Mouse (Mus musculus) ovary, postnatal 14 days (tissue): ENCODE results near the gene Plcxd3.

Experiments
- DNase-seq: peaks from one replicate; pipeline ENCODE4 v3.0.0; 2022; ENCODE audit warnings: low spot score

The Plcxd3 gene

DNA sequence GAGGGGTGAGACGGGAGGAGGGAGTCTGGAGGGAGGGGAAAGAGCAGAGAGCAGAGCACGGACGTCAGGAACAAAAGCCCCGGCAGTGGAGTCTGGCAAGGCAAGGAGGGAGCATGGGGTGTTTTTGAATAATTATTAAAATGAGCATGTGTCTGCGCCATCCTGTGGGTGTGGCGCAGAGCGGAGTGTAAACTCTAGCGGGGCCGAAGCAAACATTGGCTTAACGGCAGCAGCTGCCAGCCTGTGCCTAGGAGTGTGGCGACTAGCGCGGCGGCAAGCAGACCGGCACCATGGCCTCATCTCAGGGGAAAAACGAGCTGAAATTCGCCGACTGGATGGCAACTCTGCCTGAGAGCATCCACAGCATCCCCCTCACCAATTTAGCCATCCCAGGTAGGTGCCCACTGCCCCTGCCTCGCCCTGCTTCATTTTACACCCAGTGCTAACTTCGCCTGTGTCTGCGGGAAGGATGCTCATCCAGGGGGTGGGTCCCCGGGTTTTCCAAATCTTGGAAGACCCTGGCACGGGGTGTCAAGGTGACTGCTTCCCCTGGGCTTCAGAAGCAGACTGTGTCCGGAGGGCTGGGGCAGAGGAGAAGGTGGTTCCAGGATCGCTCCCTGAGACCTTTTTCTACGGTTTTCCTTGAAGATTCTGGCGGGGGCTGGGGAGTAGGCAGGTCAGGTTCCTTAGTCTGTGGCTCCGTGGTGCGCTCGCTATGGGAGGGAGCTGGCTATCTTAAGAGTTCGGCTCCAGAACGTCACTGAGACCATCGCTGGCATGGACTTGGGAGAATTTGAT, at the start of gene Plcxd3:
Gene Plcxd3 (plus strand): TSS at position 69 of the 798 bp plus-strand sequence.
- no peak for DNase-seq

DNA sequence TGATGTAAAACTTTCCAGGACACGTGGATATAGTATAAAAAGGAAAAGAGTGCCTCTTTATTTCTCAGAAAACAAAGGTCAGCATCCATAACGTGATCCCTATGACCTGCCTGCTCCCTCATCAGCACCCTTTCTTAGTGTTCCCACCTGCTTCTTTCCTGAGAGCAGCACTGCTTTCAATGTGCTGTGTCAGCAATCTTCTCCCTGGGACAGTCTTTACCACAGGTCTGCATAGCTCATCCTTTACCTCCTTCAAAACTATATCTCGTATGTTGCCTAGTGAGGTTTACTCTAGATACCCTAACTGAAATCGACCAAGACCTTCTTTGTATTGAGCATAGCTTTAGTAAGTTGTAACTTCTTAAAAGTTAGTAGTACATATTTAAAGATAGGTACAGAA, 43.4 kb upstream of the Plcxd3 start:
- no peak for DNase-seq

DNA sequence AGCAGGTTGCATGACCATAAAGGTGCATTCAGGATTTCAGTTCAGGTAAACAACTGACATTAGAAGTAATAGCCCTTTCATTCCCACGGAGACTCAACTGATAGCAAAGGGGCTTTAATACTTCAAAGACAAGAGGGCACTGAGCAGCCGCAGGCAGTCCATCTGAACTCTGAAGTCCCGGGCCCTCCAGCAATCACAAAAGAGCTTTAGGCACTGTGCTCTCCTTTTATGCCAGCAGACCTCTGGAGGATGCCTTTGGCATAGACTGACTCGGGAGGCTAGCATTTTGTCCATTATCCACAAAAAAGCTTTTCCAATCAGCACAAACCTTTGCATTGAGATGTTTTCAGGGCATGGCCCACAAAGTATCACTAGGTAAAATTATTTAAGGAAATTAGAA, 33.7 kb upstream of the Plcxd3 start:
- DNase-seq = no peak

DNA sequence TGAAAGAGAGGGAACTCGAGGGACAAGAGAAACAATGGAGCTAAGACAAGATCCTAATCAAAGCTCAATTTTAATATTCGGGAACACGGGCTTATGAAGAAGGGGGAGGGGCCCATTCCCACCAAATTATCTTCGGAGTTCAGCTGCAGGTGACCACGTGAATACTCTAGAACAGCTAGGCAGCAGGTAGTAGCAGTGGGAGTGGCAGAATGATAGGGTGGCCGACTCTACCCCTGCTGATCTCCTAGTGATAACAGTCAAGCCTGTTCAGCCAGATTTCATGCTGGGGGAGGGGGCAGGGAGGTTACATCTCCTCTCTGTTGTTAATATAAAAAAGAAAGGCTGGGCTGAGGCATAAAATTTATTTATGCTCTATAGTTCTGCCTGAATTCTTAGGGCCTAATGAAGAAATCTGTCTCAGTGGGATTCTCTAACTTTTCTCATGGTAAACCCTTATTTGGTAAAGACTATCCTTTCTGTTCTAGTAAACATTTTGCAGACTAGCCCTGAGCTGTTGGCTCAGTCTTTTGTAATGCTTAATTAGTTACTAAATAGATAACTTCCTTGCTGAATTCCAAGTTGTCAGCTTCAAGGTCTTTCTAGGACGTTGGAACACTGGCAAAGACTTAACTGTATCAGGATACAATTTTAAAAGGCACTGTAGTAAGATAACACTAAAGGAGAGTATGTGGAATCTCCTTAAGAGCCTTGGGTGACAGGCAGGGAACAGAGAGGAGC, 26.3 kb upstream of the Plcxd3 start:
- DNase-seq = no peak

DNA sequence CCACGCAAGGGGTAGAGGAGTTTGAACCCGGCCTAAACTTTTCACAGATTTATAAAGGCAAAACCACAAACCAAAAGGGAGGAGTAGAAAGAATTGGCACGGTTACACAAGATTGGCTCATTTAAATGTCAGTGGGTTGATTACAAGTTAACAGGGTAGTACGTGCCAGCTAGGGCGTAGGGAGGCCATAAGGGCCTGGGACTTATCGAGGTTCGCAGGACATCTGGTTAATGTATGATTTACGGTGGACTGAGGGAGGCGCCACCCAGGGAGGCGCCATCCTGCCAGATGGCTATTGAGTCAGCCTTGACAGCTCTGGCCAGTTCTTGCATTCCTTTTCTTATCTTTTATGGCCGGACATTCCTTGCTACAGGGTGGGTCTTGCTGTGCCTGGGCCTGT, 18.9 kb upstream of the Plcxd3 start:
- no peak for DNase-seq

DNA sequence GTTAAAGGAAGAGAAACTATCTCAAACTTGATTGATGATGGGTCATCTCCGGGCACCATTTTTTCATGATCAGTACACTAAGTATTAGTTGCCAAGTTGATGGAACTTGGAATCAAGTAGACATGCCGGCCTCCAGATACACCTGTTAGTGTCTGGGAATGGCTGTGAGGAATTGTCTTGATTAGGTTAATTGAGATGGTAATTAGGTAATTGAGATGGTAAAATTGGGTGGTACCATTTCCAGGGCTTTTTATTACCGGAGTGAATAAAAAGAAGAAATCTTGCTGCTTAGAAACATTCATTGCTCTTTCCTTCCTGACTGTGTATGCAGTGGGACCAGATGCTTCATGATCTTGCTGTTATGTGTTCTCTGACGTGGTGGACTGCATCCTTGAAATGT, 17.6 kb upstream of the Plcxd3 start:
- DNase-seq = no peak

DNA sequence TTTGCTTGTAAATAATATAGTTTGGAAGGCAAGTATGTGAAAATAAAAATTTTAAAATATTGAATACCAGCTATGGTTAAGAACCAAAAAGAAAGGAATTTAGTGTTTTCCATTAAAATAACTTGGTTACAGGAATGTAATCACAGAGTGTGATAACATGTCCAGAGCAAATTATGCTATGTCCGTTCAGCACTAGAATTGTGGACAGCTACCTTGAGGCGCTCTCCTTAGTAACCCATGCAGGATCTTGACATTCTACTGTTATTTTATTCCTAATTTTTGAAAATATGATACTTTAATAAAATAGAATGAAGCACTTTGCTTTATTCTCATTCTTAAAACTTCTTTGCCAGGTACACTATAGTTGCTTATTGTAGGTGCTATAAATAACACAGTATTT, 7.5 kb upstream of the Plcxd3 start:
- no peak for DNase-seq

DNA sequence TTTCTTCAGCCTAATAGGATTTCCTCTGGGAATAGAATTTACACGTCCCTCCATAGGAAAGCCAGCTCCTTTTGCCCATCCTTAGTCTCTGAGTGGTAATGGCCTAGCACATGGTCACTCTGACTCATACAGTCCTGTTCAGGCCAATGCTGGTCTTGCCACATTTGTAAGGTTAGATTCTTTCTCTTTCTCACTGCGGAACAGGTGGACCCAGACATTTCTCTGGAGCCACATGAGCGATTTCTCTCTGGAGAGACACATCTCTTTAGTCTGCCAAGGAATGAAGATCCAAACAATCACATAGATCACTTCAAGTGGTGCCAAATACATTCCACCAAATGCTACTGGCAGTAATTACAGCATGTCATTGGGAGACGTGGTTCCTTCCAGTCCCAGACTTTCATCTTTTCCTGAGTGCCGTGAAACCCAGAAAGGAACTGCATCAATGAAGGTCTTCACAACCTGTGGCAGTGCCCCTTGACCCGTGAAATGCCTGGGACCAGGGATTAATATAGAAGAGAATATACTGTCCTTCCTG, 769 bp upstream of the Plcxd3 start:
- no peak for DNase-seq

DNA sequence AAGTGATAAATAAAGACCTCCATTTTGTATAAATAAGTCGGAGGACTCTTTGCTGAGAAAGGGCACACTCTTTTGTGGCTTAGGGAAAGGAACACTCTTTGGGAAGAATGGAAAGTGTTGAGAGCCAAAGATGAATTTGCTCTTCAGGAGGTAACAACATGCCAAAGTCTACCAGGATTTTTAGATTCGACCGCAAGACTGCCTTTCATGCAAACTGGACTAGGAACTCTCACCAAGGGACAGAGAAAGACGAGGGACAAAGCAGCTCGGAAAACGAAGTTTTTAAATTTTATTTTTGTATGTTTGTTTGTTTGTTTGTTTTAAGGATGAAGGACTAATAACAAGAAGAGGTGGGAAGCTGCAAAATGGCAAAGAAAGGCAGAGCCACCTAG, 264 bp upstream of the Plcxd3 start:
- no peak for DNase-seq

DNA sequence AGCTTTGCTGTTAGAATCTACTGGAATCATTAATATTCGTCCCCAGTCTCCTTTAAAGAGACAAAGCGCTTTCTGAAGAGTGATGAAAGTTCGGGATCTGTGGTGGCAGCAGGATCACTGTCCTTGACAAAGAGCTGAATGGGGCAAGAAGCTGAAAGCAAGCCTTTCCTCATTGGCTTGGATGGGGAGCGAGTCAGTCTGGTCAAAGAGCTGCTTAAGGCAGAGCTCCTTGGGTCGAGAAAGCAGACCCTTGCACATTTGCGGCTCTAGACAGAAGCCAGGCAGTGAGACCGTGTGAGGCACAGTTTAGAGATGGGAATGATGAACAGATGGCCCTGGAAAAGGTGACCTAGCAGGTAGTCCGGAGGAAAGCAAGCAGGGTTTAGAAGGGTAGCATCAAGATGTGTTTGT, 935 bp downstream of the Plcxd3 start:
- no peak for DNase-seq

DNA sequence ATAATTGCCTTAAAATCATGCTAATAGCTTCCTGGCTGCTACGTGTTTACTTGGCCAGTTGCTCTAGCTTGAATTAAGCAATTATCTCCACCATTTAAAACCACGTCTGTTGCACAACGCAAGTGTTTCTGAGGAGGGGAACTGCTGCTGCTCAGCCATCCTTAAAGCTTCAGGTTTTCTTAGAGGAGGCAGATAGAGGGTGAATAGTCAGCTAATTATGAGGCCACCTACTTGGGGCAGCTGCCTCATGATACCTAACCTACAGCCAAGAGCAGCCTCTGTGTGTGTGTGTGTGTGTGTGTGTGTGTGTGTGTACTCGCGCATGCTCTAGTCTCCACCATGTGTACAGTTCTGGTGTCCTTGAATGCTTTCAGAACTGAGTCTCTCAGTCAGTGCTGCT, 3.5 kb downstream of the Plcxd3 start:
- DNase-seq = no peak

DNA sequence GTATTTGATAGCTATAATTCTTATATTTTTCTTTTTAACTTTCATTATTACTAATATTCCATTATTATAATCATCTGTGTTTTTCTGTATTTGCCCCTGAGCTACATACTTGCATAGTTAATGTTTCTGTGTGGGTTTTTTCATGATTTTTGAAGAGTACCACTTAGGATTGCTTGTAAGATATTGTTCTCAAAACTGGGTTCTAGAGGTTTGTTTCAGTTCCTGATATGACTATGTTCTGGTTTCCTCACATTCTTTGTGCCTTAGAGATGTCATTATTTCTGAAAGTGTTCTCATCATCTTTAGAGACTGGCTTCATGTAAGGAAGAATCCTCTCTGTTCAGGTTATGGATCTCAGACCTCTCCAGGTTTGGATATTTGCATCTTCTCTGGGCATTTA, 12.5 kb downstream of the Plcxd3 start:
- no peak for DNase-seq

DNA sequence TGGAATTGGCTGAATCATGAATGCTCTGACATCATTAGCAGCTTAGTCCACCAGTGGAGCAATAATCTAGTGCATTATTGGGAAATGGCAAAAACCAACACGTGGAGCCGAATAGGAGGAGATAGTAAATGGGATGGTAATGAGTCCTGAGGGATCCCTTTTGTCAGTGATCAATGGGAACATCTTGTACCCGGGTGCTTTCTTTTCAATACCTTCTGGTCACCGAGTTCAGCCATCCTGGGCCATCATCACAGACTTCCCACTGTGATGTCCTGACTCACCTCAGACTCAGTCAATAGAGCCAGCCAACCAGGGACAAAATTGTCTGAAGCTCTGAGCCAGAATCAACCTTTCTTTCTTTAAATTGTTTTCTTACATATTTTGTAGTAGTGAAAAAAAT, 24.8 kb downstream of the Plcxd3 start:
- DNase-seq = no peak

DNA sequence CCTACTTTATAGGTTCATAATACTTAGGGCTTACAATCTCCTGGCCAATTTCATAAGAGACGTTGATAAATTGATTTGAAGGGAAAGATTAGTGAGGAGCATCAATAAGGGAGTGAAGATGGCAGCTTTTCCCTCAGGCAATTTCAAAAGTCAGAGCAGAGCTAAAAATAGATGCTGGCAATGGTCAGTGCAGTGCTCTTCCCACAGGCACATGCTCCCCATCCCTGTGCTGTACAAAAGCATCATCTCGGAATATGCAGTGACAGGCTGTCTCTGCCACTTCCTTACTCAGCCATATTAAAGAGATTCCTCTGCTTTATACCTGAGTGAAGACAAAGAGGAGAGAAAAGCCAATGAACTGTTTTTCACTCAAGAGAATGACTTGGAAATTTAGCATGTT, 36.0 kb downstream of the Plcxd3 start:
- no peak for DNase-seq

DNA sequence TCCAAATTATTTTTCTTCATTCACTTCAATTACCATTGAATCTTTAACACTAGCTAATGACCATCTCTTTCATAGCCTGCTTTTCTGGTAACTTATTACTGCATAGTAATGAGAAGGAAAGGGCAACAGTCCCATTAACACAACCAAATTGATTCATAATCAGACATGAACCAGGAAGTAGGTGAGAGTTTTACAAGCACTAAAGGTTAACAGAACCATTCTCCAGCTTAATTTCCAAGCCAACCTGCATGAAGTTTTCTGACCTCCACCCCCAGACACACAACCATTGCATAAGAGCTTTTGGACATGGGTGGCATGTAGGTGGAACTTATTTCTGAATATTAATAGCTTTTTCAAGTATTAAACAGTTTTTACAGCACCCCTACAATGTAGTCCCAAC, 64.8 kb downstream of the Plcxd3 start:
- no peak for DNase-seq

DNA sequence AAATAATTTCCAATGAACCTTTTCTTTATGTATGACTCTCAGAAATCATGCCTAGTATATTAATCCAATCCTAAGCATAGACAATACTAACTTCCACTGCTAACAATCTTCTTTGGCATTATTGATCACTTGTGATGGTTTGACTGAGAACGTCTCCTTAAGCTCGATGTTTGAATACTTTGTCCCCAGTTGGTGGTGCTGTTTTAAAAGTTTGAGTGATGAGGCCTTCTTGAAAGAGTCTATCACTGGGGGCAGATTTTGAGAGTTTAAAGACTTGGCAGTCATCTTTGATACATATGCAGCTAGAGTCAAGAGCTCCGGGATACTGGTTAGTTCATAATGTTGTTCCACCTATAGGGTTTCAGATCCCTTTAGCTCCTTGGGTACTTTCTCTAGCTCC, 120.9 kb downstream of the Plcxd3 start:
- no peak for DNase-seq

DNA sequence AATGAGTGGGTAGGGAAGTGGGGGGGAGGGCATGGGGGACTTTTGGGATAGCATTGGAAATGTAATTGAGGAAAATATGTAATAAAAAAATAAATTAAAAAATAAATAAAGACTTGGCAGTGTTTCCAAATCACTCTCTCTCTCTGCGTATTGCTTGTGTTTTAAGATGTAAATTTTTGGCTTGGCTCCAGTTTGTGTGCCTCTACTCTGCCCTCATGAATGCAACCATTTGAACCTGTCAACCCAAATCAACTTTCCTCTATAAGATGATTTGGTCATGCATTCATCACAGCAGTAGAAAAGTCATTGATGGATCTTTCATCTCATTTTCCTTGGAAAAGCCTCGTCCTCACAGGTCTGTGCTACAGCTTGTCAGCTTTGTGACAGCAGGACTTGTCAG, 121.7 kb downstream of the Plcxd3 start:
- DNase-seq = no peak

DNA sequence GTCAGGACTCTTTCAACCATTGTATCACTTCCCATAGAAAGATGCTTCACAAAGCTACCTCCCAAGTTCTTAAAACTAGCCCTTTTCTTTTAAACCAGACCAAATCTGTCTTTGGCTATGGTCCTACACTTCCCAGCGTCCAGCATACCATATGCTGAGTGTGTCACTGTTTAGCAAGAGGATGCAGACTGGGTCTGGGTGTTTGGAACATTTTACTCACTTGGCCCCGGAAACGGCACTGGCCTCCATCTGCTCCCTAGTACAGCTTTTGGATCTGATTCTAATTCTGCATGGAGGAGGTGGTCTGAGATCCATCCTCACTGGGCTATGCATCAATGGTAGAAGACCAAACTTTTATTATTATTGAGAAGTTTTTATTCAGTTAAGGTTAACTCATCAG, 122.7 kb downstream of the Plcxd3 start:
- DNase-seq = no peak

DNA sequence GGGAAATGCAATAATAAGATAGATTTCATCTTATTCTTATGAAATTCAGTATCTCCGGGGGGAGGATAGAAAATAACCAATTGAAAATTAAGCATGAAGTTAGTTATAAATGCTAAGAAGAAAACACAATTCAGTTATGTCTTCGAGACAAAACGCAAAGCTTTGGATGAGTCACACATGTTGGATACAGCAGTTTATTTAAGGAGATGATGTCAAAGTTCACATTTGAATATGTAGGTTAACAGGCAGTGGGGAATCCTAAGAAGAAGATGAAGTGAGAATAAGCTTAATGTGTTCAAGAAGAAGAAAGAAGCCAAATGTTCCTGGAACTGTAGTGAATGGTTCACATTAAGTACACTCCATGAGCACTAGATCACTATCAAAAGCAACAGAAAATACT, 128.1 kb downstream of the Plcxd3 start:
- DNase-seq = no peak

DNA sequence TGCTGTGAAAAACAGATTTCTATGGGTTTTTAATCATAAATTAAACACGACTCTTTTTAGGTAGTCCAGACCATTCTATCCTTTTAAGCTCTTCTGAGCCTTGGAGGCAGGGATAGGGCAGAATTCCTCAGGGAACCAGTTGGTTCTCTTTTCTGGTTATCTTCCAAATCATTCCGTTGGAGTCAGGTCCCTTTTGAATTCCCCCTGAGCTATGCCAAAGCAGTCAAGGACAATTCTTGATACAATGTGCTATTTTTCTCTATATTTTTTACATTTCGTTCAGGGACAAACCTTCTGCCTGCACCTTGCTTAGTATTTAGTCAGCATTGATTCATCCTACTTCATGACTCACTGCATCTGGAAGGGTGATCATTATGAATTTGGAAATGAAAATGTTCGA, 128.5 kb downstream of the Plcxd3 start:
- no peak for DNase-seq

DNA sequence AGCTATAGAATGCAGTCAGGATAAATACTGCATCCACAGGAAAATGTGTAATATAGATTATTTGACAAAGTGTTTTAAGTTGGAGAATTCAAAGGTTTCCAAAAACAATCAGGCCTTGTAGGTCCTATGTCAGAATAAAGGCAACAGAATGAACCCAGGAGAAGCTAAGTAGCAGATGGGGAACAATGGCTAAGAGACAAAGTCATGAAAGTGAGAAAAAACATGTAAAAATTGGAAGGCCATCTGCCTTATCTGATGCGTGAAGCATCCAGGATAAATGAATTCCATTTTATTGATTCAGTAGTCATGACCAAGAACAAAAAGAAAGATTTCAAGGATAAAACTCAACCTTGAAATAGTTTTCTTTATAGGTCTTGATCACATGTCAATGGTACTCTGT, 139.4 kb downstream of the Plcxd3 start:
- no peak for DNase-seq

DNA sequence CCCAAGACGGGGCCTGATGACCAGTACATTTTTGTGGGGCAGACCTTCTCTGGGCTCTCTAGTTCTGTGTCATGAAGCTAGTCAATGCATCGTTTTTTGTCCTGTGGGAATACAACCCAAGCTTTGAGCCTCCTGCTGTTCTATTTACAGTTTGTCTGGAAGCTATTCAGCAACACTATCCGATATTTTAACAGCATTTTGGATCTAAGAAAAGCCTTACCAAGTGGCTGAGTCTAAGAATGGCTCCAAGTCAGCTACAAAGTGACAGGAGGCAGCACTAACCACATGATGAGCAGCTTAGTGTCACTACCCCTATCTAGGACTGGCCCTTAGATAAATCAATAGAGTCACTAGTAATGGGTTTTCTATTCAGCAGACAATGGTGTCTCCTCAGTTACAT, 149.3 kb downstream of the Plcxd3 start:
- DNase-seq = no peak

DNA sequence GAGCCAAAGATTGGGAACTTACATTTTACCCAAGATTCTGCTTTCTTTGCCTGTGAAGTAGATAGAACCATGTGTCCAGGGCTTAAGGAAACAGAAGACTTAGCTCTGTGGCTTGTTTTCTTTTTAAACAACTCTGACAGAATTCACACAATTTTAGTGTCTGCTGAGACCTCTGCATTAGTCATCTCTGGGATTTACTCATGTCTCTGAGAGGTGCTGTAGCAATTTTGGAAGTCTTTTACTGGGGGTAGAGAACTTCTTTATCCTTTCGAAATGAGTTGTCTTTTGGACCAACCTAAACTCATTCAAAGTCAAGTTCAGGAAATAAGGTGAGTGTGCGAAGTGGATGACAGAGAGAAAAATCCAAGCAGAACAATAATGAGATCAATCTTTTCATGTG, 158.4 kb downstream of the Plcxd3 start:
- DNase-seq = no peak

DNA sequence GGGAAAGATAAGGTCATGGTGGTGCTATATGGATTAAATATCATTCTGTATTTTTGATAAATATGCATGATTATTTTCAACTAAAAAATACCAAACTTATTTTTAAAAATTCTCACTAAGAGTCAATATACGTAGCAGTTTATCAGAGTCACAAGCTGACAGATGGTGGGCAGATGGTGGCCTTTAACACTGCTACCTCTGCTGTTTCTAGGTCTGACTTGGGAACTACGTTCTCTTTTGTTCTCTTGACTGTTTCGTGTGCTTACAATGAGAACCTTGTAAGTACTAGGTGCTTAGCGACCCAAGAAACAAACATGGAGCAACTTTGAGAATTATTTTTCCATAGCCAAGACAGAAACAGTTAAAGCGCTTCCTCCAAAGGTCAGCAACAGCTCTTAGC, 183.8 kb downstream of the Plcxd3 start:
- no peak for DNase-seq
